ENCODE assay signal across 8 mouse cellular contexts in the genomic region with DNA sequence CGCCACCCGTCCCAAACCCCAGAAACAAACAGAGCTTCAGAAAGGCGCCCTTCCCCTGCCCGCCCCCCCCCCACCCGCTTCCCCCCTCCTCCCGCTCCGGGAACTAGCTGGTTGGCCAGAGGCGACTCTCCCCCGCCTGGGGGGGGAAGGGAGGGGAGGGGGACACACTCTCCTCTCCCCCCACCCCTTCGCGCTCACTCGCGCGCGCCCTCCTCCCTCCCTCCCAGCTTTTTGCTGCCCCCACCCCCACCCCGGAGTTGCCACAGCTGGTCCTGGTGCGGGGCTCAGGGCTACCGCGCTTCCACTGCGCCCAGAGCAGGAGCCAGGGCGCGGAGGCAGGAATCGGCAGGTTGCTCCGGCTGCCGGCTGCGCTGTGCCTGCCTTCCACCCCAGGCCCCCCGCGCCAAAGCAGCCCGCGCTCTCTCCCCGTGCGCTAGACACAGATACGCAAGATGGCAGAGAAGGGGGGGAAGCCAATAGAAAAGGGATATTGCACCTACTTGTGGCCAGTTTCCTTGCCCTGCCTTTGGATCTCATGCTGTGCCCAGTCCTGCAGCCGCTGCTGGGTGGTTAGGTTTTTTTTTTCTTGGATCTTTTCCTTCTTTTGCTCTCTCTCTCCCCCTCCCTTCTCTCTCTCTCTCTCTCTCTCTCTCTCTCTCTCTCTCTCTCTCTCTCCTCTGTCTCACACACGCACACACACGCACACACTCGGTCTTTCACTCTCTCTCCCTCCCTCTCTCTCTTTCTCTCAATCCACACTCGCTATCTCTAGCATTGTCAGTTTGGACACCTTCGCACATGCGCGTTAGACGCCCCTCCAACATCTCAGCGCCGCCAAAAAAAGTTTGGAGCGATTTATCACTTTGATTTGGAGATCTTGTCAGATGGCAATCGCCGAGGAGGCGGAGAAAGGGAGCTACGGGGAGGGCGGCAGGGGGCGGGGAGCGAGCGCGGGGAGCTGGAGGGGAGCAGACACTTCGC. TPM values are rescaled to one million over a fixed set of nuclear protein-coding genes. Genes with fewer than 3 reads are reported as not detected.
DNase-seq lines count a peak whose midpoint lies in the region; ATAC-seq and TF ChIP-seq lines count a peak whose summit lies in the region.

No protein-coding gene starts in this region.

- TF ChIP-seq CTCF in E14TG2a.4 (conservative IDR thresholded peaks at IDR 0.05; ENCODE audit: low read length), result no peak
- TF ChIP-seq CTCF in brain, embryonic 14.5 days (IDR thresholded peaks at IDR 0.05; ENCODE audit: borderline replicate concordance, extremely low read depth, insufficient read depth, insufficient read length), result no peak

- peak overlapping the region; percentile 92 for H3K4me2 ChIP-seq in intestine, embryonic 16.5 days (ENCODE audit: low read depth, low read length)
- H3K4me2 ChIP-seq in liver, embryonic 16.5 days (ENCODE audit: low read depth, low read length), result peak overlapping the region; percentile 66
- H3K4me2 ChIP-seq in neural tube, embryonic 15.5 days, result peak overlapping the region; percentile 86

- WGBS in intestine, embryonic 16.5 days, result under 1% methylated on average over 46 of the region's 55 CpGs
- WGBS in liver, embryonic 16.5 days (ENCODE audit: insufficient replicate concordance), result 1% methylated on average over 40 of the region's 55 CpGs
- WGBS in neural tube, embryonic 15.5 days, result under 1% methylated on average over 43 of the region's 55 CpGs

- peak overlapping the region; percentile 87 for H3K4me3 ChIP-seq in E14TG2a.4 (replicated peaks; ENCODE audit: low read length)
- peak overlapping the region; percentile 60 for H3K4me3 ChIP-seq in intestine, embryonic 16.5 days (ENCODE audit: low read length)
- peak overlapping the region; percentile 52 for H3K4me3 ChIP-seq in liver, embryonic 16.5 days (ENCODE audit: low read depth, low read length)
- peak overlapping the region; percentile 49 for H3K4me3 ChIP-seq in neural tube, embryonic 15.5 days (replicated peaks)

- TF ChIP-seq POLR2A in brain, embryonic 14.5 days (IDR thresholded peaks at IDR 0.05; ENCODE audit: borderline replicate concordance, extremely low read depth, insufficient read depth, insufficient read length, poor library complexity, severe bottlenecking), result no peak

- no peaks in the 10 kb centered on the region for H3K36me3 ChIP-seq in E14TG2a.4 (ENCODE audit: insufficient read depth, low read length)
- no peaks in the 10 kb centered on the region for H3K36me3 ChIP-seq in intestine, embryonic 16.5 days (ENCODE audit: control insufficient read depth, insufficient read depth, low read length)
- no peaks in the 10 kb centered on the region for H3K36me3 ChIP-seq in liver, embryonic 16.5 days (ENCODE audit: control insufficient read depth, insufficient read depth)
- H3K36me3 ChIP-seq in neural tube, embryonic 15.5 days, result no peaks in the 10 kb centered on the region

- H3K9me3 ChIP-seq in E14TG2a.4 (ENCODE audit: low read length), result no peaks in the 10 kb centered on the region
- H3K9me3 ChIP-seq in intestine, embryonic 16.5 days (ENCODE audit: control insufficient read depth, low read length), result no peaks in the 10 kb centered on the region
- H3K9me3 ChIP-seq in liver, embryonic 16.5 days (replicated peaks; ENCODE audit: control insufficient read depth, low read length), result no peaks in the 10 kb centered on the region
- H3K9me3 ChIP-seq in neural tube, embryonic 15.5 days (replicated peaks), result no peaks in the 10 kb centered on the region

- H3K9ac ChIP-seq in intestine, embryonic 16.5 days (ENCODE audit: low read depth, low read length), result peak overlapping the region; percentile 65
- no peak overlapping the region for H3K9ac ChIP-seq in liver, embryonic 16.5 days (ENCODE audit: low read depth, low read length)
- H3K9ac ChIP-seq in neural tube, embryonic 15.5 days (replicated peaks), result no peak overlapping the region; the same call in 1 of the 2 replicates

- ATAC-seq in intestine, embryonic 16.5 days, result peak; percentile 38
- ATAC-seq in liver, embryonic 16.5 days (ENCODE audit: low read depth), result no peak
- ATAC-seq in neural tube, embryonic 15.5 days (ENCODE audit: low FRiP score), result peak; percentile 34; the same call in 1 of the 2 replicates

- peaks cover 69% of the 10 kb centered on the region for H3K4me1 ChIP-seq in E14TG2a.4 (replicated peaks; ENCODE audit: low read depth, low read length)
- peaks cover 25% of the 10 kb centered on the region for H3K4me1 ChIP-seq in intestine, embryonic 16.5 days (ENCODE audit: control insufficient read depth, insufficient read depth, low read length)
- peaks cover 5% of the 10 kb centered on the region for H3K4me1 ChIP-seq in liver, embryonic 16.5 days (ENCODE audit: control insufficient read depth, low read depth, low read length)
- peaks cover 36% of the 10 kb centered on the region for H3K4me1 ChIP-seq in neural tube, embryonic 15.5 days

- peak; percentile 70 for DNase-seq in brain, embryonic 14.5 days (ENCODE audit: low read depth)
- DNase-seq in heart, adult 18-20 months, result peak; percentile 68 to 81
- no peak for DNase-seq in frontal cortex, postnatal 14 days (ENCODE audit: low spot score in 2 of 2)
- DNase-seq in spleen, adult 18-20 months, result no peak

- H3K27me3 ChIP-seq in E14TG2a.4 (ENCODE audit: insufficient read depth, low read length), result peaks cover 91% of the 10 kb centered on the region
- peaks cover 63% of the 10 kb centered on the region for H3K27me3 ChIP-seq in intestine, embryonic 16.5 days (replicated peaks; ENCODE audit: control insufficient read depth, insufficient read depth, low read length)
- peaks cover 95% of the 10 kb centered on the region for H3K27me3 ChIP-seq in liver, embryonic 16.5 days (ENCODE audit: control insufficient read depth, insufficient read depth, low read depth, low read length)
- peaks cover 83% of the 10 kb centered on the region for H3K27me3 ChIP-seq in neural tube, embryonic 15.5 days (replicated peaks)

- H3K27ac ChIP-seq in intestine, embryonic 16.5 days (ENCODE audit: low read length), result peak overlapping the region; percentile 57
- no peak overlapping the region for H3K27ac ChIP-seq in liver, embryonic 16.5 days (ENCODE audit: low read length)
- H3K27ac ChIP-seq in neural tube, embryonic 15.5 days (replicated peaks), result peak overlapping the region; percentile 67

RNA-seq across cellular contexts. Expression of a gene that starts 38.6 kb away (rescaled TPM):
- polyA plus RNA-seq in brain, embryonic 14.5 days (2012; rRNA removed), result 3.7 and 7.3 TPM in 2 replicates
- 10 to 100 TPM; 11.2 to 11.8 TPM for total RNA-seq in heart, adult 18-20 months (2021)
- 10.2 and 11.5 TPM in 2 replicates for polyA plus RNA-seq in intestine, embryonic 16.5 days (2015; fragmentation: Nextera tagmentation; extraction: Ambion mirVana)
- polyA plus RNA-seq in liver, embryonic 16.5 days (2015; fragmentation: Nextera tagmentation; extraction: Ambion mirVana), result 0.98 and 1.0 TPM in 2 replicates
- 5.2 and 5.5 TPM in 2 replicates for polyA plus RNA-seq in neural tube, embryonic 15.5 days (2015; fragmentation: Nextera tagmentation; extraction: Ambion mirVana)

Comparison
In these comparisons a context has a peak if more than half of its experiments do, and no peak if none do; other contexts are left out.
1. DNase-seq: peak in brain, embryonic 14.5 days (single experiment) and heart, adult 18-20 months (2 of 2); none in frontal cortex, postnatal 14 days (0 of 2) and spleen, adult 18-20 months (0 of 2).
2. Peak in every context shown above with its lines, with median percentiles within 50 percentile points of each other: H3K4me3 ChIP-seq and H3K4me2 ChIP-seq.